Comparison of ENCODE assay signal across 26 mouse cellular contexts in the genomic region with DNA sequence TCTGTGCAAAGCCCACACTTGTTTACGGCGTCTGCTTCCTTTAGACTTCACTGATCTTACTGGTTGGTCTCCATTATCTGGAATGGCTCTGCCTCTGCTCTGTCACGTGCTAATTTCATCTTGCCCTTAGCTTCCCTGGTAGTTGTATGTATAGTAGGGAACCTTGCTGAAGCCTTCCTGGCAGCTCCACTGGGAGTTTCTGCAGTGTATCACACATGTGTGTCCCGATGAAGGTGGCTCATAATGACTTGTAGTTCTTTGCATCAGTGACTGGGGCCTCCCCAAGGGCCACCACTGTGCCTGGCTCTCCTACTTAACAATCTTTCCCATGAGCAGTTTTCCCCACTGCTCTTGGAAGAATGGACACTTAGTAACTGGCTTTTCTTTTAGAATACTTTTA. TPM values are rescaled to one million over a fixed set of nuclear protein-coding genes. Genes with fewer than 3 reads are reported as not detected.
DNase-seq lines count a peak whose midpoint lies in the region; ATAC-seq and TF ChIP-seq lines count a peak whose summit lies in the region.
"Had no signal": no experiment of that assay in that cellular context is flagged by ENCODE, and none has a peak within 500 bp of the region (broad histone marks: within the 10 kb centered on the region; RNA-seq: fewer than 3 reads in every experiment).

No protein-coding gene starts in this region.

- no peak overlapping the region for H3K4me2 ChIP-seq in kidney, embryonic 15.5 days
- H3K4me2 ChIP-seq: embryonic facial prominence, embryonic 13.5 days; embryonic facial prominence, embryonic 15.5 days; forebrain, embryonic 12.5 days had no signal

- H3K9ac ChIP-seq in kidney, embryonic 15.5 days = no peak overlapping the region
- H3K9ac ChIP-seq: embryonic facial prominence, embryonic 13.5 days; embryonic facial prominence, embryonic 15.5 days; forebrain, embryonic 12.5 days had no signal

- no peak overlapping the region for H3K27ac ChIP-seq in heart, embryonic 10.5 days
- H3K27ac ChIP-seq in kidney, embryonic 15.5 days = 0 out of 2 replicates have a peak overlapping the region, but pooled peaks have one; percentile 28
- peak overlapping the region; percentile 54 for H3K27ac ChIP-seq in testis, adult 2 months (ENCODE audit: control insufficient read depth, insufficient read depth, low read depth, low read length)
- H3K27ac ChIP-seq: embryonic facial prominence, embryonic 13.5 days; embryonic facial prominence, embryonic 15.5 days; forebrain, embryonic 10.5 days; forebrain, embryonic 12.5 days had no signal

- peak; percentile 46 for DNase-seq in heart, embryonic 10.5 days (ENCODE audit: low spot score)
- DNase-seq in heart, postnatal 36 days = no peak
- no peak for DNase-seq in kidney, adult 18-20 months
- no peak for DNase-seq in testis, postnatal 14 days (ENCODE audit: low spot score)
- peak; percentile 35 for DNase-seq in testis, postnatal 10 days (ENCODE audit: low spot score)
- no peak for DNase-seq in spleen, postnatal 4 days (ENCODE audit: low spot score in 2 of 2)
- DNase-seq: adrenal gland, adult 8-10 months; adrenal gland, postnatal 14 days; adrenal gland, postnatal 36 days; cerebellum, adult 11-12 months; cerebellum, adult 2 months; cerebellum, adult 9-10 months; cerebellum, postnatal 36 days; embryo, embryonic 11 days had no signal

- peaks cover 2% of the 10 kb centered on the region; the same call in 1 of the 2 replicates for H3K4me1 ChIP-seq in heart, embryonic 10.5 days
- H3K4me1 ChIP-seq in kidney, embryonic 15.5 days = 0 out of 2 replicates have a peak, but pooled peaks cover 4% of the 10 kb centered on the region
- H3K4me1 ChIP-seq in testis, adult 2 months (ENCODE audit: control insufficient read depth, insufficient read depth, low read length) = peaks cover 4% of the 10 kb centered on the region
- H3K4me1 ChIP-seq: forebrain, embryonic 10.5 days; forebrain, embryonic 12.5 days had no signal

- H3K9me3 ChIP-seq in heart, embryonic 10.5 days = no peaks in the 10 kb centered on the region
- 0 out of 2 replicates have a peak, but pooled peaks cover 3% of the 10 kb centered on the region for H3K9me3 ChIP-seq in kidney, embryonic 15.5 days (replicated peaks)
- H3K9me3 ChIP-seq: embryonic facial prominence, embryonic 13.5 days; embryonic facial prominence, embryonic 15.5 days had no signal

- no peak for TF ChIP-seq CTCF in testis, adult 2 months (IDR thresholded peaks at IDR 0.05; ENCODE audit: control insufficient read depth, insufficient read depth, insufficient replicate concordance, low read depth, low read length)

- TF ChIP-seq POLR2A in testis, adult 2 months (IDR thresholded peaks at IDR 0.05; ENCODE audit: control insufficient read depth, low read depth, low read length) = no peak

- WGBS in heart, embryonic 10.5 days = 71% methylated on average over 4 of the region's 4 CpGs
- WGBS in kidney, embryonic 15.5 days = 75% methylated on average over 4 of the region's 4 CpGs

- peaks cover 11% of the 10 kb centered on the region; the same call in 1 of the 2 replicates for H3K36me3 ChIP-seq in heart, embryonic 10.5 days
- peaks cover 47% of the 10 kb centered on the region for H3K36me3 ChIP-seq in kidney, embryonic 15.5 days
- H3K36me3 ChIP-seq in testis, adult 2 months (ENCODE audit: control insufficient read depth, insufficient read depth, low read length) = no peaks in the 10 kb centered on the region
- H3K36me3 ChIP-seq: G1E had no signal

- H3K4me3 ChIP-seq in heart, embryonic 10.5 days = no peak overlapping the region
- H3K4me3 ChIP-seq in kidney, embryonic 15.5 days (replicated peaks) = no peak overlapping the region
- H3K4me3 ChIP-seq in testis, adult 2 months (ENCODE audit: control insufficient read depth, low read depth, low read length) = no peak overlapping the region
- H3K4me3 ChIP-seq: embryonic facial prominence, embryonic 13.5 days; embryonic facial prominence, embryonic 15.5 days; erythroblast, embryonic 14.5 days; forebrain, embryonic 10.5 days; forebrain, embryonic 12.5 days had no signal

- intact Hi-C loops in heart, postnatal 36 days (cut with DNase I) = no loop called here

- no peak for ATAC-seq in kidney, embryonic 15.5 days (replicated peaks; ENCODE audit: low FRiP score)
- ATAC-seq: activated CD4-positive, CD25-positive, alpha-beta regulatory T cell, adult 4 months; forebrain, embryonic 14.5 days; forebrain, embryonic 16.5 days; Patski had no signal

- no peaks in the 10 kb centered on the region for H3K27me3 ChIP-seq in heart, embryonic 10.5 days (ENCODE audit: insufficient read depth, poor library complexity, severe bottlenecking)
- H3K27me3 ChIP-seq in kidney, embryonic 15.5 days = no peaks in the 10 kb centered on the region
- no peaks in the 10 kb centered on the region for H3K27me3 ChIP-seq in testis, adult 2 months (ENCODE audit: control insufficient read depth, insufficient read depth, low read length)
- H3K27me3 ChIP-seq: embryonic facial prominence, embryonic 13.5 days; embryonic facial prominence, embryonic 15.5 days; forebrain, embryonic 12.5 days; Patski had no signal

RNA-seq across cellular contexts. Expression of a gene that starts 17.7 kb away (rescaled TPM):
- 9.9 and 17.2 TPM in 2 replicates for polyA plus RNA-seq in heart, embryonic 10.5 days (2016; fragmentation: Nextera tagmentation; extraction: Ambion mirVana)
- total RNA-seq in heart, postnatal 36 days (2021) = 1 to 10 TPM; 2.6 to 3.9 TPM
- 51.0 and 52.8 TPM in 2 replicates for polyA plus RNA-seq in kidney, embryonic 15.5 days (2015; fragmentation: Nextera tagmentation; extraction: Ambion mirVana)
- polyA plus RNA-seq in testis, adult 2 months (2012; rRNA removed) = 15.8 and 21.6 TPM in 2 replicates
- total RNA-seq: G1E had no signal
- polyA plus RNA-seq: erythroblast, embryonic 14.5 days; G1E had no signal

Comparison
In these comparisons a context has a peak if more than half of its experiments do, and no peak if none do; other contexts are left out.
1. DNase-seq: peak in heart, embryonic 10.5 days (single experiment) and testis, postnatal 10 days (single experiment); none in heart, postnatal 36 days (0 of 2), kidney, adult 18-20 months (single experiment), testis, postnatal 14 days (single experiment) and spleen, postnatal 4 days (0 of 2).